Mouse (Mus musculus) spleen, postnatal 14 days (tissue): ENCODE results near the gene Gm17078.
"Not testable (repeated sequence)": the region's sequence is repeated elsewhere in the genome, so short reads cannot be mapped to it uniquely, and the experiment has no call there.

Experiments used
- DNase-seq, 2 experiments: peaks; one replicate each; pipeline ENCODE4 v3.0.0; 2021 to 2022; ENCODE audit warnings: low spot score in 2 of 2

Gm17078 gene

DNA sequence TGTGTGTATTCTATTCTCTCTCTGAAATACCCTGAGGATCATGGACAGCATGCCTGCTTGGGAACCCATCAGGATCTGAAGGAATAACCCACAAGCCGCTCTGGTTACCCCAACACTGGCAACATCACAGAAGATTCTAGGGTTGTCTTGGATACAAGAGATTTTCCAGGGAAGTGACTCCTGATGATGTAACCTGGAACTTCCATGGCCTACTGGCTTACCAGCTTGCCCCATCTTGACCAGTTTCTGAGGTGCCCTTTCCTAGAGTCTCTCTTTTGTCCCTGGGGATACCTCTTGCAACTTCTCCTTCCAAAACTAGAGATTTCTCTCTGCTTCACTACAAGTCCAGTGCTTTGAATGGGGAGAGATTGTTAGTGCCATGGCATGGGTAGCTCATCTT is at the start of gene Gm17078:
Gene Gm17078, minus strand, starts transcription at position 101 of the 400 bp plus-strand sequence.
- no peak for DNase-seq

DNA sequence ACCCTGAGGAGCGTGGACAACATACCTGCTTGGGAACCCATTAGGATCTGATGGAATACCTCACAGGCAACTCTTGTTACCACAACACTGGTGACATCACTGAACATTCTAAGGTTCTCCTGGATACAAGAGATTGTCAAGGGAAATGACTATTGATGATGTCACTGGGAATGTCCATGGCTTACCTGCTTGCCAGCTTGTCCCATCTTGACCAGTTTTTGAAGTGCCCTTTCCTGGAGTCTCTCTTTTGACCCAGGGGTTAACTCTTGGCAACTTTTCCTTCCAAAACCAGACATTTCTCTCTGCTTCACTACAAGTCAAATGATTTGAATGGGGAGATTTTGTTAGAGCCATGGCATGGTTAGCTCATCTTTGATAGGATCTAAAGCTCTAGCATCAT is 24.5 kb upstream of the Gm17078 start, which contains the start of gene Gm4181:
Gene Gm4181, minus strand, starts transcription at position 101 of the 400 bp plus-strand sequence.
- not testable (repeated sequence) for DNase-seq

DNA sequence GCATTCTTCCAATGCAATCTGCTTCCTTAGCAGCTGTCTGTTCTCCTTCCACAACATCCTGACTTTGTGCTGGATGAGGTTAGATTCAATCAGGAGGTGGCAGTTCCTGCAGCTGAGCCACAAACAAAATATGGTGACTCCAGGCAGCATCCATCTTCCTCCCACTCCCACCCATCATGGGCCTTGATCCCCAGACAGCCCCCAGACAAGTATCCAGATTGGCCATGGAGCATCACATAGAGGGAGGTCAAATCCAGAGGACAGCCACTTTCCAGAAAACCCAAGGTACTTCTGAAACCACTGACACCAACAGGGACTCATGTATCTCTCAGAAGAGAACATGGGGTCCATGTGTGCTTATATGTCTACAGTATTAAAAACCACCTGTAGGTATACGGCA is 21.3 kb upstream of the Gm17078 start:
- DNase-seq, result peak; percentile 8 to 21

DNA sequence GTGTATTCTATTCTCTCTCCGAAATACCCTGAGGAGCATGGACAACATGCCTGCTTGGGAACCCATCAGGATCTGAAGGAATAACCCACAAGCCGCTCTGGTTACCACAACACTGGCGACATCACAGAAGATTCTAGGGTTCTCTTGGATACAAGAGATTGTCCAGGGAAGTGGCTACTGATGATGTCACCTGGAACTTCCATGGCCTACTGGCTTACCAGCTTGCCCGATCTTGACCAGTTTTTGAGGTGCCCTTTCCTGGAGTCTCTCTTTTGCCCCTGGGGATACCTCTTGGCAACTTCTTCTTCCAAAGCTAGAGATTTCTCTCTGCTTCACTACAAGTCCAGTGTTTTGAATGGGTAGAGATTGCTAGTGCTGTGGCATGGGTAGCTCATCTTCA is 19.1 kb downstream of the Gm17078 start, which contains the start of gene Gm17174:
Gene Gm17174, minus strand, starts transcription at position 101 of the 400 bp plus-strand sequence.
- not testable (repeated sequence) for DNase-seq

DNA sequence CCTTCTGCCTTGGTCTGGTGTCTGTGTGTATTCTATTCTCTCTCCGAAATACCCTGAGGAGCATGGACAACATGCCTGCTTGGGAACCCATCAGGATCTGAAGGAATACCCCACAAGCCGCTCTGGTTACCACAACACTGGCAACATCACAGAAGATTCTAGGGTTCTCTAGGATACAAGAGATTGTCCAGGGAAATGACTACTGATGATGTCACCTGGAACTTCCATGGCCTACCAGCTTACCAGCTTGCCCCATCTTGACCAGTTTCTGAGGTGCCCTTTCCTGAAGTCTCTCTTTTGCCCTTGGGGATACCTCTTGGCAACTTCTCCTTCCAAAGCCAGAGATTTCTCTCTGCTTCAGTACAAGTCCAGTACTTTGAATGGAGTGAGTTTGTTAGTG is 37.1 kb downstream of the Gm17078 start, which contains the start of gene Gm17175:
Gene Gm17175, minus strand, starts transcription at position 101 of the 400 bp plus-strand sequence.
- DNase-seq, result not testable (repeated sequence)
